Mouse (Mus musculus) stomach, embryonic 16.5 days (tissue): Measurements from ENCODE around the gene Olfr1339. TPM values are rescaled to one million over a fixed set of nuclear protein-coding genes. Genes with fewer than 3 reads are reported as not detected.

ENCODE experiments used
- ATAC-seq: fragments of 200-750 bp; cut with Nextera tagmentation; 2 replicates; pipeline ENCODE4 v1.8.0; 2017; ENCODE audit warnings: moderate number of reproducible peaks, moderate TSS enrichment; ENCODE audit not compliant: insufficient read depth, low FRiP score
- H3K27ac ChIP-seq: fragments of 300-500 bp; sonication (generic); 2 replicates; pipeline ENCODE4 v1.5.1; 2014; ENCODE audit warnings: low read length
- H3K27me3 ChIP-seq: fragments of 300-500 bp; sonication (generic); 2 replicates; pipeline ENCODE4 v1.6.1; 2014; ENCODE audit warnings: low read length, control low read depth, mixed read lengths; ENCODE audit not compliant: control insufficient read depth, insufficient read depth
- H3K36me3 ChIP-seq: fragments of 300-500 bp; sonication (generic); 2 replicates; pipeline ENCODE4 v1.6.1; 2014; ENCODE audit warnings: low read length; ENCODE audit not compliant: control insufficient read depth, insufficient read depth
- H3K4me1 ChIP-seq: fragments of 300-500 bp; sonication (generic); 2 replicates; pipeline ENCODE4 v1.6.1; 2014; ENCODE audit warnings: low read length, control low read depth, mixed read lengths; ENCODE audit not compliant: control insufficient read depth, insufficient read depth
- H3K4me2 ChIP-seq: fragments of 300-500 bp; sonication (generic); 2 replicates; pipeline ENCODE4 v1.6.1; 2014; ENCODE audit warnings: low read depth, low read length, mixed read lengths
- H3K4me3 ChIP-seq: fragments of 300-500 bp; sonication (generic); replicated peaks from 2 replicates; pipeline ENCODE4 v1.5.1; 2014; ENCODE audit warnings: mild to moderate bottlenecking, low read length
- H3K9ac ChIP-seq: fragments of 300-500 bp; sonication (generic); 2 replicates; pipeline ENCODE4 v1.6.1; 2014; ENCODE audit warnings: low read length
- H3K9me3 ChIP-seq: fragments of 300-500 bp; sonication (generic); replicated peaks from 2 replicates; pipeline ENCODE4 v1.6.1; 2016; ENCODE audit warnings: low read length, control low read depth; ENCODE audit not compliant: control insufficient read depth
- WGBS: fragments of 180-500 bp; shearing (Covaris S2); extraction: QIAGEN DNeasy Blood & Tissue Kit; methylation state at CpG from one replicate; pipeline ENCODE4 v1.1.7; 2014; 5-methylcytosine and 5-hydroxymethylcytosine counted together
- polyA plus RNA-seq: library from polyadenylated mRNA; unstranded; fragments of >200 nt; fragmentation: Nextera tagmentation; extraction: Ambion mirVana; gene quantifications from 2 replicates; pipeline ENCODE4 v1.2.1, GENCODE M21; 2015

The Olfr1339 gene
- polyA plus RNA-seq, 1 experiment from 2014 or later, result not detected

DNA sequence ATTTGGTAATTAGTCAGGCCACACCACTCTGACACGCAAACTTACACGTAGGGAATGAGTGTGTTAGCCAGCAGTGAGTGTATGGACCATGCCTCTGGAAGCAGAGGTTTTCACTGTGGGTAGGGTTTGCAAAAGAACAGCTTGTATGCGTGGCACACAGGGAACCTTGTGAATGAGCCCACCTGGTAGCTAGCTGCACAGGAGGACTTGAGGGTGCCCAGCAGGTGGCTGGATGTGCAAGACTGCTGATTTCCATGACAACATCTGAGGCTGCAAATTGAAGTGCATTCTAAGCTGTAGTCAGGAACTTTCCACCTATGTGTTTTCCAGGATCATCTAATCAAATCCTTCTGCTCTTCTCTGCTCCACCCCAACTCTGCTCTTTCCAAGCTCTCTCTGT is 7.6 kb downstream of the Olfr1339 start:
- no peak overlapping the region for H3K4me3 ChIP-seq
- H3K4me2 ChIP-seq, result no peak overlapping the region
- H3K4me1 ChIP-seq, result no peaks in the 10 kb centered on the region
- WGBS, result 61% methylated on average over 3 of the region's 3 CpGs
- H3K27ac ChIP-seq, result no peak overlapping the region
- peaks cover 4% of the 10 kb centered on the region; the same call in 1 of the 2 replicates for H3K27me3 ChIP-seq
- no peak overlapping the region for H3K9ac ChIP-seq
- no peaks in the 10 kb centered on the region for H3K36me3 ChIP-seq
- H3K9me3 ChIP-seq, result no peaks in the 10 kb centered on the region
- no peak for ATAC-seq

DNA sequence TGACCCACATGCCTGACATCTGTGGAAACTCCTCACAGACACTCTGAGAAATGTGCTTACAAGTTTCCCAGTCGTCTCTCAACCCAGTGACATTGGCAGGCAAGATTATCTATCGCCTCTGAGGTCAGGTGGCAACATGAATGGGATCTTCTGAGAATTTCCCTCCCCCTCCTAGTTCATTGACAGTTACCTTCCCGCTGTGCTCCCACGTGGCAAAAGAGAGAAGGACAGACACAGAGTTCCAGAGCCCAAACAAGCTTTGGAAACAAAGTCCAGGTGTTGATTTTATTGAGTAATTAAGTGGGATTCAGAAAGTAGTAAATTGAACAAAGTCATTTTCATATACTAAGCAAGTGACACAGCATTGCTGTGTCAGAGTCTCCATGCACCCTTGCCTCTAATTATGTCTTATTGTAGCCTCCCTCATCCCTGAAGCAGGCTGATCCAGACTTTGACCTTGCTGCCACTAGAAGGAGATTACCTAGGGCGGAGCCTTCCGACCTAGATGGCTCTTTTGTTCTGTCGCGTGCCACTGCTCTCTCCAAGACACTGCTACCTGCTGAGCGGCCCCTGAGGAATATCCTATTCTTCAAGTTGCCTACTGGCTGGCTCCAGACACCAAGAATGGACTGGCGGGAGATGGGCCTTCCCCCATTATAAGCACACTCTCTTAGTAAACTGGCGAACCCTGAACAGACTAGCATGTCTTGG is 9.2 kb downstream of the Olfr1339 start:
- Histone ChIP-seq H3K27me3 (peaks cover 4% of the 10 kb centered on the region; the same call in 1 of the 2 replicates), H3K4me2 (no peak overlapping the region), H3K36me3 (no peaks in the 10 kb centered on the region), H3K9me3 (no peaks in the 10 kb centered on the region), H3K27ac (no peak overlapping the region), H3K4me1 (no peaks in the 10 kb centered on the region), H3K9ac (no peak overlapping the region), H3K4me3 (no peak overlapping the region)
- ATAC-seq, result no peak
- 6% methylated on average over 11 of the region's 11 CpGs for WGBS

DNA sequence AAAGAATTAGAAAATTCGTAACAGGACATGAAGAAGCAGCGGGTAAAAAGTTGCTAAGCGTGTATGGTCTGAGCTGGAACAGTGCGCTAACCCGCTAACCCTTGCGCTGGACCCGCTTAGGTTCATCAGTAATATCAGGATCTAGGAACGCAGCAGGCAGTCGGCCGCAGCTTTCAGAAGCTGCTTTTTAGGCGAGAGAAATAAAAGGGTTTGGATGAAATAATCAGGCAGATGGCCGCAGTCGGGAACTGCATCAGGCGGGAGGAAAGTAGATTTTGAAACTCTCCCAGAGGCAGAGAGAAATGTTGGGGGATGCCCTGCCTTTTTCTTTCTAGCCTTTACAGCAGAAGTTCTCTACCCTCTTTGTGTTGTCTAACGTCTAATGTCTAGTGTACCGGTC is 9.9 kb downstream of the Olfr1339 start:
- Histone ChIP-seq H3K27me3 (peaks cover 4% of the 10 kb centered on the region; the same call in 1 of the 2 replicates), H3K4me2 (no peak overlapping the region), H3K36me3 (no peaks in the 10 kb centered on the region), H3K9ac (no peak overlapping the region), H3K9me3 (no peaks in the 10 kb centered on the region), H3K4me3 (no peak overlapping the region), H3K27ac (no peak overlapping the region), H3K4me1 (no peaks in the 10 kb centered on the region)
- no peak for ATAC-seq
- 12% methylated on average over 16 of the region's 16 CpGs for WGBS

DNA sequence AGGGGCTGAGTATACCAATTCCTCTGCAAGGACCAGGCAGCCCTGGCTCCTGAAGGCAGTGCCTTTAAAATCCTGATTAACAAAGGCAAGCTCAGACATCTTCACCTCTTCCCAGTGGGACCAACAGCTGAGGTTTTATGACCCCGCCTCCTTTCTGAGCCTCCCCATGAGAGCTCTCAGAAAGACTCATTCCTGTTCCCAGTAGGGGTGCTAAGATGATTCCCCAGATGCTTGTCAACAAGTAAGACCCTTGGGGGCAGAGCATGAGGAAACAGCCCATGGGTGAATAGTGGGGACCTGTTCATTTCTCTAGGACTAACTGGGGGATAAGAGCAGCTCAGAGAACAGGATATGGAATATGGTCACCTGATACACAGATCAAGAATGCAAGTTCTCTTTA is 26.7 kb downstream of the Olfr1339 start, which contains the start of gene Olfr1338:
Gene Olfr1338 (minus strand): TSS at position 101 of the 400 bp plus-strand sequence.
- ATAC-seq, result no peak
- WGBS, result 82% methylated on average over 1 of the region's 1 CpGs
- no peak within 1 kb of the TSS for H3K4me3 ChIP-seq

GRCm38 (mm10) chr4:118782486-118782885 is 50.5 kb downstream of the Olfr1339 start, which contains the start of gene Olfr1337:
TSS of gene Olfr1337 (minus strand) at chr4:118782586.
- H3K27ac ChIP-seq, result no peak within 1 kb of the TSS
- H3K4me2 ChIP-seq, result no peak within 1 kb of the TSS
- ATAC-seq, result no peak
- 74% methylated on average over 2 of the region's 2 CpGs for WGBS
- H3K27me3 ChIP-seq, result no peaks in the 10 kb centered on the region
- H3K4me3 ChIP-seq, result no peak within 1 kb of the TSS
- H3K9me3 ChIP-seq, result no peaks in the 10 kb centered on the region
- H3K4me1 ChIP-seq, result no peaks in the 10 kb centered on the region
- H3K36me3 ChIP-seq, result no peaks in the 10 kb centered on the region
- H3K9ac ChIP-seq, result no peak within 1 kb of the TSS

More for the DNA sequence above, 26.7 kb downstream of the Olfr1339 start, which contains the start of gene Olfr1338:
- Histone ChIP-seq H3K27me3 (no peaks in the 10 kb centered on the region), H3K27ac (no peak within 1 kb of the TSS), H3K4me2 (no peak within 1 kb of the TSS), H3K36me3 (no peaks in the 10 kb centered on the region), H3K9me3 (no peaks in the 10 kb centered on the region), H3K4me1 (no peaks in the 10 kb centered on the region), H3K9ac (no peak within 1 kb of the TSS)

Other genes starting within 250 kb of the Olfr1339 start
- gene Tie1, start 242.1 kb upstream of the Olfr1339 start, polyA plus RNA-seq, result 25.4 and 27.6 TPM in 2 replicates
- gene 2610528J11Rik, start 205.2 kb upstream of the Olfr1339 start, polyA plus RNA-seq, result 31.8 and 36.6 TPM in 2 replicates
- gene Tmem125, start 188.1 kb upstream of the Olfr1339 start, polyA plus RNA-seq, result 16.7 and 24.0 TPM in 2 replicates
- gene Cfap57, start 111.4 kb upstream of the Olfr1339 start, polyA plus RNA-seq, result 0.25 TPM in 2 replicates
- 117 and 120 TPM in 2 replicates for gene Ebna1bp2, start 111.4 kb upstream of the Olfr1339 start, polyA plus RNA-seq
- gene Olfr62, start 73.2 kb upstream of the Olfr1339 start, polyA plus RNA-seq, result not detected in 2 replicates
- gene Olfr1342, start 39.4 kb upstream of the Olfr1339 start, polyA plus RNA-seq, result not detected in 2 replicates
- not detected in 2 replicates for gene Olfr1341, start 28.7 kb upstream of the Olfr1339 start, polyA plus RNA-seq
- not detected in 2 replicates for gene Olfr1340, start 12.0 kb upstream of the Olfr1339 start, polyA plus RNA-seq
- gene Olfr1338, start 26.6 kb downstream of the Olfr1339 start, polyA plus RNA-seq, result not detected in 2 replicates
- gene Olfr1337, start 50.4 kb downstream of the Olfr1339 start, polyA plus RNA-seq, result not detected in 2 replicates
- not detected in 2 replicates for gene Olfr1335, start 77.8 kb downstream of the Olfr1339 start, polyA plus RNA-seq
- gene Olfr1333, start 104.1 kb downstream of the Olfr1339 start, polyA plus RNA-seq, result not detected in 2 replicates
- gene Olfr1331, start 132.5 kb downstream of the Olfr1339 start, polyA plus RNA-seq, result not detected in 2 replicates
- not detected in 2 replicates for gene Olfr1330, start 156.4 kb downstream of the Olfr1339 start, polyA plus RNA-seq
- gene Olfr1329, start 185.3 kb downstream of the Olfr1339 start, polyA plus RNA-seq, result not detected in 2 replicates
- not detected in 2 replicates for gene Olfr1328, start 206.4 kb downstream of the Olfr1339 start, polyA plus RNA-seq
- not detected in 2 replicates for gene Lao1, start 229.4 kb downstream of the Olfr1339 start, polyA plus RNA-seq